Mouse (Mus musculus): ENCODE measurements around the gene Zfyve26. TPM values are rescaled to one million over a fixed set of nuclear protein-coding genes. Genes with fewer than 3 reads are reported as not detected.
"Not testable (repeated sequence)": the region's sequence is repeated elsewhere in the genome, so short reads cannot be mapped to it uniquely, and the experiment has no call there.

Zfyve26 gene
- total RNA-seq, 2 experiments from 2014 or later, result 14.4 to 14.8 TPM

DNA sequence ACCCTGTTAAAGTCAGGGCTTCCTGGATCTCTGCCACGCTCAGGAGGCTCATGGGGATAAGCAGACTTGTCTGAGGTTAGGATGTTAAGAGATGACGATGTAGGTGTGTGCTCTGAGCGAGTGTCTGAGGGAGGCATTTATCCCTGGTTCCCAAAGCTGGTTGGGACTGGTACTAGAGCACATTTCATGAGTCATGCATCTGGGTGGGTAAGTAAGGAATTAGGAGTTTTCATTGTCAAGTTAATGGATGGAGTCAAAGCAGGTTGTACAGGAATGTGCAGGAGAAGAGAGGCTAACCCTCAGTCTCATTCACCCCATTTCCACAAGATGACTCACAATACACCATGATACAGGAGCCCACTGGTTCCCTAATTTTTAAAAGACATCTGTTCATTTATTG is 48.0 kb downstream of the Zfyve26 start:
- intact Hi-C loops (cut with DNase I), result no loop called here
- H3K4me3 ChIP-seq, result no peak overlapping the region
- TF ChIP-seq CTCF (IDR thresholded peaks at IDR 0.05), result no peak
- H3K27ac ChIP-seq, result no peak overlapping the region
- no peak for DNase-seq

DNA sequence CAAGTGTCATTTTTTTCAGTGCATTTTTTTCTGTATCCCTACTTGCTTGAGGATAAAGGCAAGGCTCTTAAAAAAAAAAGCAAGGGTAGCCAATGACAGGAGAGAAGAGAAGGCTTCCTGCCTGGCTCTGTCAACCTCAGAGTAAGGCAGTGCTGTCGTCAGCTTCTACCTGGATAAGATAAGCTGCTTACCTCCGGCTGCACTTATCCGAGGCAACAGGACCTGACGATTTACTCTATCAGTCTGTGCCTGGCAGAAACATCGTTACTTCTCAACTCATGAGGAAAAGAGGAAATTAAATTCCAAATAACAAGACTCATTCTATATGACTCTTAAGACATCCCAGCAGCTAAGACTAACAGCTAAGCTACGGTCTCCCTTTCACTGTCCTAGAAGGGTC is 53.2 kb downstream of the Zfyve26 start:
- Histone ChIP-seq H3K4me3 (no peak overlapping the region), H3K27ac (no peak overlapping the region)
- TF ChIP-seq CTCF (IDR thresholded peaks at IDR 0.05), result no peak
- intact Hi-C loops (cut with DNase I), result no loop called here
- DNase-seq, result no peak

DNA sequence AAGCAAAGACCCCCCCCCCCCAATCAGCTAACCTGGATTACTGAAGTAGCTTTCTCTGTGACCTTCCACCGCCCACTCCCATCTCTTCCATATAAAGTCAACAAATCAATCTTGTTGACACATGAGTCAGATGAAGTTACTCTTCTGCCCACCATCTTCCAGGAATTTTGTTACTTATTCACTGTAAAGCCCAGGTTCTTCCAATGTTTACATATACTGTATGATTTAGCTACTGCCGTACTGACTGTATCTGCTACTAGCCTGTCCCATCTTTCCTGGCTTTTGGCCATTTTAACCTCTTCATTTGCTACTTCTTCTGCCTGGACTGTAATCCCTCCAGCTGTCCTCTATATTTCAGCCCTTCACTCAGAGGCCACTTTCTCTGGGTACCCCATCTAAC is 54.1 kb downstream of the Zfyve26 start:
- TF ChIP-seq CTCF (IDR thresholded peaks at IDR 0.05), result no peak
- no peak overlapping the region for H3K27ac ChIP-seq
- no peak overlapping the region for H3K4me3 ChIP-seq
- intact Hi-C loops (cut with DNase I), result no loop called here
- DNase-seq, result no peak

DNA sequence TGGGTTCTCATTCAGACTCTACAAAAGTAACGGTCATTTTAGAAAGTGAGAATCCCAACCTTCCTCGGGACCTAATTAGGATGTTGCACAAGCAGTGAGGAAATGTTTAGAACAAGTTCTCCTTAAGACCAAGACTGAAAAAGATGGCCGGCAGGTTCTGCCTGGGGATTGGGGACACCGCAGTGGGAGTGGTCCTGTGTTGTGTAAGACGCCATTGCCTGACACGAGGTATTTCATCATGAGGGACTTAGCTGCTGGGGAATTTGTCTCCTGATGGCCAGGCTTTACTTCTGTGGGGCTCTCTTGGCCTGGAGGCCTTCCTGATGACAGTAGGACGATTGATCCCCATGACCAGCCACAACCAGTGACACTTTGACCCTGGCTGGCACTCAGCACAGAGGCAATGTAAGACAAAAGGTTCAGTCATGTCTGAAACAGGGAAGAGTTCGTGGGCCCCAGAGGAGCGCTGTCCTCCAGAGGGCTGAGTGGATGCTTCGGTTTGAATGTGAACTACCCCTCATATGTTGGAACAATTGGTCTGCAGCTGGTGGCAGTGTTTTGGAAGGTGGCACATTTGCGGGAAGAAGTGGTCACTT is 60.5 kb downstream of the Zfyve26 start:
- Histone ChIP-seq H3K4me3 (no peak overlapping the region), H3K27ac (no peak overlapping the region)
- DNase-seq, result no peak
- intact Hi-C loops (cut with DNase I), result no loop called here
- no peak for TF ChIP-seq CTCF (IDR thresholded peaks at IDR 0.05)

DNA sequence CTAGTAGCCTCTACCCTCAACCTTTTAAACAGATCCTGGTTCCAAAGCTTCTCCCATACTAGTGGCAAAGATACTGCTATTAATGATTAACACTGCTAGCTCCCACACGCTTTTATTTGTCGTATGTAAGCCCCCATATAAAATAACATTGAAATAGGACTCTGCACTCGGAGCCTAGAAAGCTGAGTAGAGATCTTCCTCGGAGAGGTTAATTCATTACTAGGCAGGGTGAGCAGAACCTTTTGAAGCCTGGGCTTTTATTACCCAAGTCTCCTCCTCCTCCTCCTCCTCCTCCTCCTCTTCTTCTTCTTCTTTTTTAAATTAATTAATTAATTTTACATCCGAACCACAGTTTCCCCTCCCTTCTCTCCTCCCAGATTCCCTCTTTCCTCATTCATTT is 78.6 kb downstream of the Zfyve26 start:
- intact Hi-C loops (cut with DNase I), result no loop called here
- TF ChIP-seq CTCF (IDR thresholded peaks at IDR 0.05), result no peak
- no peak for DNase-seq
- Histone ChIP-seq H3K27ac (no peak overlapping the region), H3K4me3 (no peak overlapping the region)

DNA sequence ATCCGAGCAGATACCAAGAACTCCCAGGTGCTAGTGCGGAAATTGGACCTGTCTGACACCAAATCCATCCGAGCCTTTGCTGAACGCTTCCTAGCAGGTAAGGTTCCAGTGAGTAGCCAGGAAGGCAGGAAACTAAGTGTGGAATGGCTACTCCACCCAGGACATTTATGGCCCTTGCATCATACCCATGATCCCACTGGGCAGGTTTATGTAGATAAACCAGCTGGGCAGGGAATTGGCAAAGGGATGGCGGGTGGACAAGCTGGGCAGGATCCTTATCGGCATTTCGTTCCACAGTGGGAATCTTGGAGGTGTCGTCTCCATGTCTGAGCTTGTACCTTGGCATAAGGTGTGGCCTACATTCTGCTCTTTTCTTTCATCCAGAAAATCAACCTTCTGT is 84.7 kb downstream of the Zfyve26 start:
- DNase-seq, result no peak
- Histone ChIP-seq H3K27ac (no peak overlapping the region), H3K4me3 (no peak overlapping the region)
- intact Hi-C loops (cut with DNase I), result no loop called here
- no peak for TF ChIP-seq CTCF (IDR thresholded peaks at IDR 0.05)

DNA sequence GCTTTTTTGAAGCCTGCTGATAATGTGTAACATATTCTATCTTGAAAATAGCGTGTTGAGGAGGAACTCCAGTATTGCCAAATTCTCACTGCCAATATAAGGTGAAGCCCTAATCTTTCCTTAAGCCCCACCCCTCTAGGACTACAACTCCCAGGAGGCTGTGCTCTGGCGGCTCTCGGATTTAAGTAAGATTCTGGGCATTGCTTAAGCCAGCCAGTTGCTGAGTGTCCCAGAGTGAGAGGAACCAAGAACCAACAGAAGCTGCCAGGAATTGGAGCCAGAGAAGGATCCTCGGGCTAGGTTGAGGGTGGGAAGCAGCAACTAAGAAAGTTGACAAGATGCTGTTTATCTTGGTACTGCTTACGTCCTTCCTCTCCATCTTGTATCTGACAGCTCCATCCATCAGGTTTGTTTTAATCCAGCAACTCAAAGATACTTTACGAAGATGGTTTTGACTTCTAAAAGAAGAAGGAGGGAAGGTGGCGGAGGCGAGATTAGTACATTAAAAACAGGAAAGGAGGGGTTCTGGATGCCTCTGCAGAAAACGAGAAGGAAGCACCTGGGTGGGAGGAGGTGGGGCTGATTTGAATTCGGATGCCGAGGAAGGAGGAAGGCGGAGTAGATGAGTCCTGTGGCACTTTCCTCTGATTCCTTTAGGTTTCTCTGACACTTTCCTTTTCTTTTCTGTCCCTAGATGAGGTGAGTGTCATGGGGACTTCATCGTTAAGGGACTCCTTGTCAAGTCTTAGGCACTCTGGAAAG is 87.2 kb downstream of the Zfyve26 start, which contains the start of gene Rdh12:
Rdh12 (plus strand) TSS at position 212 of the 762 bp plus-strand sequence.
- Histone ChIP-seq H3K27ac (no peak within 1 kb of the TSS), H3K4me3 (peak within 1 kb of the TSS; percentile 71)
- no peak for TF ChIP-seq CTCF (IDR thresholded peaks at IDR 0.05)
- peak; percentile 29 for DNase-seq
- intact Hi-C loops (cut with DNase I), result no loop called here

DNA sequence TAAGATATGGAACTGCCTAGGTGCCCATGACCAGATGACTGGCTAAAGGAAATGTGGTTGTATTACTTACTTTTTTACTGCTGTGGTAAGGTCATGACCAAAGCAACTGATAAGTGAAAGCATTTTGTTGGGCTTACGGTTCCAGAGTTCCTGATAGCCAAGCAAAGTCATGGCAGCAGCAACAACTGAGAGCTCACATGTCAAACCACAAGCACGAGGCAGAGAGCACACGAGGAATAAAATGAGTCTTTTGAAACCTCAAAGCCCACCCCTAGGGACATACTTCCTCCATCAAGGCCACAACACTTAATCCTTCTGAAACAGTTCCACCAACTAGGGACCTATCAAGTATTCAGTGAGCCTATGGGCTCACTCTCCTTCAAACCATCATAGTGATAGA is 94.2 kb downstream of the Zfyve26 start:
- Histone ChIP-seq H3K4me3 (no peak overlapping the region), H3K27ac (no peak overlapping the region)
- DNase-seq, result no peak
- intact Hi-C loops (cut with DNase I), result no loop called here
- no peak for TF ChIP-seq CTCF (IDR thresholded peaks at IDR 0.05)

DNA sequence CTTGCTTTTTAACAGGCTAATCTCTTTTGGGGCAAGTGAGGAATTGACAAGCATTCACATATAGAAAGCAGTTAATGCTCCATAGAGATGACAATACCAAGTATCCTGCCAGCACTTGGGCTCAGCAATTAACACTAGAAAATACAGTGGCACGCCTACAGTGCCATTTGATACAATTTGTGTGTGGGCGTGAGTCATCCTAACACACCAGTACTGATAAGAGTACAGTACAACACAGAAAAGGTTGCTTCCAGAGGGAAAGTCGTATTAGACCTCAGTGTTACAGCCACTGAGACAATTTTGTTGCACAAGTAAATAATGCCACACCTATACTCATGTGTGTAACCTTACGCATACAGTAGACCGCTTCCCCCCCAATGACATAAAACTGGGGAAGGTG is 99.0 kb downstream of the Zfyve26 start:
- no peak for TF ChIP-seq CTCF (IDR thresholded peaks at IDR 0.05)
- no peak overlapping the region for H3K27ac ChIP-seq
- intact Hi-C loops (cut with DNase I), result no loop called here
- H3K4me3 ChIP-seq, result no peak overlapping the region
- DNase-seq, result no peak

DNA sequence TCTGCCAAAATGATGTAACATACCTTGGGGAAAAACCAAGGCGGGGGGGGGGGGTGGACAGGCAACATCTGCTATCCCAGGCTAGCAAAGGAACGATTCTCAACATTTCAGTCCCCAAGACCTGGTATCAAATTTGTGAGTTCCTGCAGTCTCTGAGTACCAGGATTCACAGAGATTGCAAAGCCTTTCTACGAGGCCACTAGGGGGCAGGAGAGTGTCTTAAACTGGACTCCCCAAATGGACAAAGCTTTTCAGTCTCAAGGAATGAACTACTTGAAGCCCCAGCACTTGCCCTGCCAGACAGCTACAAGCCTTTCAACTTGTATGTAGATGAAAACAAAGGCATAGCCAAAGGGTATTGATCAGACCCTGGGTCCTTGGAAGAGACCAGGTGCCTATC is 102.7 kb downstream of the Zfyve26 start:
- peak; percentile 81 for TF ChIP-seq CTCF (IDR thresholded peaks at IDR 0.05)
- DNase-seq, result peak; percentile 71
- Histone ChIP-seq H3K27ac (no peak overlapping the region), H3K4me3 (no peak overlapping the region)
- intact Hi-C loops (cut with DNase I), result loop anchor here (5.0 kb wide), 1 partner anchor 69 kb away; no protein-coding TSS in a partner anchor

DNA sequence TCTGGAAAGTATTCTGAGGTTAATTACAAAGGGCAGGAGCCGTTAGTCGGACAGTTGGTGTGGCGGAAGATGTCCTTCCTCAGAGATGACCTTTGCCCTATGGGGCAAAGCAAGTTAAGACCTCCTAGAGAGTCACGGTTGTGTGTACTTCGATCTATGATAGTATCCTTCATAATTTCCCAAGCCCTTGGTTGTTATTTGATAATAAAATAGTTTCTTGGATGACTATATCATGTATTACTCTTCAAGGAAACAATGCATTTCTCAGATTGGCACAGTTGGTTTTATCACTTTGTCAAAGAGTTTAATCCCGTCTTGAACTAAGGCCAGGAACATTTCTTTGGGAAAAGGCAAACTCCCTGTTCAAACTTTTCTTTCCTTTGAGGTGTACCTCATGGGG is 103.9 kb downstream of the Zfyve26 start, which contains the start of gene Rdh11:
Rdh11 (minus strand) TSS at position 101 of the 400 bp plus-strand sequence.
- peak within 1 kb of the TSS; percentile 62 for H3K27ac ChIP-seq
- TF ChIP-seq CTCF (IDR thresholded peaks at IDR 0.05), result no peak
- intact Hi-C loops (cut with DNase I), result loop anchor here (5.0 kb wide), 1 partner anchor 70 kb away; no protein-coding TSS in a partner anchor

DNA sequence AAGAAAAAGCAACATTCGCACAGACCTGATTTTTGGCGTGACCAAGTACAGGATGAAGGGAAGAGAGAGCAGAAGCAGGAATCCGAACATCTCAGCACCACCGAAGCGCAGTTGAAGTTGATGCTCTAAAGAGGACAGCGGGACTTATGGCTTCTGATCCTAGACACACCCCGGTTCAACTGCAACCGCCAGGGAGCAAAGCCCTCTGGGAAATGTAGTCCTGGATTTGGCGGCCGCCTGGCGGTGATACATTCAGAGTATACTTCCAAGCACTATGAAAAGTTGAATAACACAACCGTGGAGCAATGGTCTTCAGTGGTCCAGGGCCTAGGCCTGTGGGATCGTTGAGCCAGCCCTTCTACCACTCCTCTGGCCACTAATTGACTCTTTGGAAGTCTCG is 104.4 kb downstream of the Zfyve26 start:
- peak; percentile 81 for DNase-seq
- peak; percentile 68 for TF ChIP-seq CTCF (IDR thresholded peaks at IDR 0.05)
- Histone ChIP-seq H3K4me3 (peak overlapping the region; percentile 80), H3K27ac (peak overlapping the region; percentile 62)
- intact Hi-C loops (cut with DNase I), result loop anchor here (5.0 kb wide), 1 partner anchor 71 kb away; no protein-coding TSS in a partner anchor

More for the DNA sequence above, 103.9 kb downstream of the Zfyve26 start, which contains the start of gene Rdh11:
- peak within 1 kb of the TSS; percentile 80 for H3K4me3 ChIP-seq
- DNase-seq, result no peak

DNA sequence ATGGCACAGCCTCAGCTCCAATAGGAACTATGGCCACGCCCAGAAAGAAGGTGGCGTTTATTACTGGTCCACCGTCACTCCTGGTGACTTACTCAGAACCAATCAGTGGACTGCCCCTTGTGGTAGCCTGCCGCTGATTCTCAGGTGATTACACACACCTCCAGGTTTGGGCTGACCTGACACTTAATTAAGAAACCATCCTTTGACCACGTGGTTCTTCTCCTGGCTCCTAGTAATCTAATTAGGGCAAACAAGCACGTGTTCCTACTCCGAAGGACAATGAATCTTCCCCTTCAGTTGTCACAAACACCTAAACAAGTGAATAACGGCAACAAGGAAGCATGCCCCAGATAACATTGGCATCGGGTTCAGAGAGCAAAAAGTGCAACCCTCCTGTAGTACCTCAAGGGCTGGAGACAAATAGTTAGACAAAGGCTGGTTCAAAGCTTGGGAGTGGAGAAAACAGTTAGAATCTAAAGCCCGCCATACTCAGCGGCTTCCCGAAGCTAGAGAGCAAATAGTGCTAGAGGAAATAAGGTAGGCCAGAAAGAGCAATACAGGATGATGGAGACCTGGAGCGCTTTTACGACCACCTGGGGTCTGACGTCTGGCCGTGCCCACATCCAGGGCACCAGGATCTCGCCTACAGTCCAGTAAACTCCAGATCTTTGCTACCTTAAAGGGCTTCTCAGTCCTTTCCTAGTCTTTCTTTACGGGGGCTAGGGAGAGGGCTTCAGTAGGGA is 105.0 kb downstream of the Zfyve26 start:
- no peak for TF ChIP-seq CTCF (IDR thresholded peaks at IDR 0.05)
- intact Hi-C loops (cut with DNase I), result loop anchor here (5.0 kb wide), 1 partner anchor 71 kb away; no protein-coding TSS in a partner anchor
- DNase-seq, result peak; percentile 40
- H3K4me3 ChIP-seq, result peak overlapping the region; percentile 80
- H3K27ac ChIP-seq, result peak overlapping the region; percentile 62

DNA sequence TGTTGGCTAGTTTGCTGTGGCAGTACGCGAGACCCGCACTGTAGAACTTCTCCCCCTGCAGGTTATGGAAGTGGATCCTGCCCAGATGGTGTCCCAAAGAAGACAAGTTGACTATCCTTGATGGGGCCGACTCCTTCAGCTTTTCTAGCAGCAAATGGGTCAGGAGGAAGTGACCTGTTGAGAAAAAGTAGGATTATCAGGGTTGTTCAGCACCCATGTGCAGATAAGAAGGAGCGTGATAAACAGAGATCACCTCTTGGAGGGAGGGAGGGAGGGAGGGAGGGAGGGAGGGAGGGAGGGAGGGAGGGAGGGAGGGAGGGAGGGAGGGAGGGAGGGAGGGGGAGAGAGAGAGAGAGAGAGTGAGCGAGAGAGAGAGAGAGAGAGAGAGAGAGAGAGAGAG is 110.9 kb downstream of the Zfyve26 start:
- H3K27ac ChIP-seq; H3K4me3 ChIP-seq; DNase-seq; intact Hi-C loops (cut with DNase I): not testable (repeated sequence)

Measured in gastrocnemius, adult 2 months (tissue).